Mouse (Mus musculus) kidney, embryonic 15.5 days (tissue): ENCODE results near the gene Ahnak. TPM values are rescaled to one million over a fixed set of nuclear protein-coding genes. Genes with fewer than 3 reads are reported as not detected.
"Not testable (repeated sequence)": the region's sequence is repeated elsewhere in the genome, so short reads cannot be mapped to it uniquely, and the experiment has no call there.

Experiments used
- ATAC-seq: fragments of 200-750 bp; cut with Nextera tagmentation; replicated peaks from 2 replicates; pipeline ENCODE4 v1.8.0; 2017; ENCODE audit warnings: moderate TSS enrichment; ENCODE audit not compliant: low FRiP score
- H3K27ac ChIP-seq: fragments of 300-500 bp; sonication (generic); 2 replicates; pipeline ENCODE4 v1.5.1; 2015; ENCODE audit warnings: mild to moderate bottlenecking, inconsistent platforms
- H3K27me3 ChIP-seq: fragments of 300-500 bp; sonication (generic); 2 replicates; pipeline ENCODE4 v1.6.1; 2015; ENCODE audit warnings: inconsistent platforms
- H3K36me3 ChIP-seq: fragments of 300-500 bp; sonication (generic); 2 replicates; pipeline ENCODE4 v1.6.1; 2015; ENCODE audit warnings: inconsistent platforms
- H3K4me1 ChIP-seq: fragments of 300-500 bp; sonication (generic); 2 replicates; pipeline ENCODE4 v1.6.1; 2015; ENCODE audit warnings: inconsistent platforms
- H3K4me2 ChIP-seq: fragments of 300-500 bp; sonication (generic); 2 replicates; pipeline ENCODE4 v1.6.1; 2015; ENCODE audit warnings: moderate library complexity, mild to moderate bottlenecking, inconsistent platforms
- H3K4me3 ChIP-seq: fragments of 300-500 bp; sonication (generic); replicated peaks from 2 replicates; pipeline ENCODE4 v1.5.1; 2015; ENCODE audit warnings: mild to moderate bottlenecking, inconsistent platforms
- H3K9ac ChIP-seq: fragments of 300-500 bp; sonication (generic); 2 replicates; pipeline ENCODE4 v1.6.1; 2015; ENCODE audit warnings: mild to moderate bottlenecking, inconsistent platforms
- H3K9me3 ChIP-seq: fragments of 300-500 bp; sonication (generic); replicated peaks from 2 replicates; pipeline ENCODE4 v1.6.1; 2016; ENCODE audit warnings: inconsistent platforms
- WGBS: fragments of 180-500 bp; shearing (Covaris S2); methylation state at CpG from one replicate; pipeline ENCODE4 v1.1.7; 2015; ENCODE audit warnings: mixed read lengths; 5-methylcytosine and 5-hydroxymethylcytosine counted together
- polyA plus RNA-seq: library from polyadenylated mRNA; unstranded; fragments of >200 nt; fragmentation: Nextera tagmentation; extraction: Ambion mirVana; gene quantifications from 2 replicates; pipeline ENCODE4 v1.2.1, GENCODE M21; 2015

Ahnak gene
- polyA plus RNA-seq, 1 experiment from 2014 or later: 18.2 TPM

DNA sequence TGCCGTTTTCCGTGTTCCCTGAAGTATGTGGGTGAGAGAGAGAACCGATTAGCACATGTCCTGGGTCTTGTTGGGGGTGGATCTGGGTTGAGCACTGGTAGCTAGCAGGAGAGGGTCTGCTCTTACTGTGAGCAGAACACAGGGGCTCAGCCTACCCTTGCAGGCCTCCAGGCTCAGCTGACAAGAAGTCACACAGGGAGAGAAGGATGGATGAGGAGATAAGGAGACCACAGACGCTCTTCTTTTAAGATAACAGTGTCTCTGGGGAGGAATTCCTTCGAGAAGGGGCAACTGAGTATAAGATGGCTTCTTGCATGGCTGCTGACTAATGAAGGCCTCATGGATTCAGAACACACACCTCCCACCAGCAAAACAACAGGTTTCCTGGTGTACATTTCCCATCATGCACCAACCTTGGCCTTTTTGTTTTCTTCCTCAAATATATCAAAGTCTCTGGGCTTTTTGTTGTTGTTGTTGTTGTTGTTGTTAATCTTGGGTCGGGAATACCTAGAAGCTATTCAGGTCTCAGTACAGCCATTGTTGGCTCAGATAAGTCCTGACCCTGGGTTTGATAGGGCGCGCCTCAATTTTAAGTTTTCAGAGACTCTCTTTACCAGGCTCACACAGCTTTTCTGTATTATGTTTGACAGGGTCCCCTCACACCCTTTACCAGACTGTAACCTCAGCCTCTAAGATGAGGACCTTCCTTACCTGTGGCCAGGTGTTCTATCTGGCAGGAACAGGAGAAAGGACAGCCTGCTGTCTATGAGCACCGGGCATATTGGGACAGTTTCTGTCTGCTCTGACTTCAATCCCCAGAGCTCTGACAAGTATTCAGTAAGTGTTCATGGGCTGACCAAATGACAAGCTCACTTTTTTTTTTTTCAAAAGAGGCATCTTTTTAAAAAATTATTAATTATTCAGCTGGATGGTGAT lies 61.5 kb downstream of the Ahnak start:
- WGBS: 78% methylated on average over 9 of the region's 9 CpGs
- Histone ChIP-seq H3K9ac (no peak overlapping the region), H3K9me3 (no peaks in the 10 kb centered on the region), H3K27ac (no peak overlapping the region), H3K4me2 (no peak overlapping the region), H3K4me3 (no peak overlapping the region), H3K36me3 (no peaks in the 10 kb centered on the region), H3K27me3 (no peaks in the 10 kb centered on the region), H3K4me1 (peaks cover 15% of the 10 kb centered on the region)
- ATAC-seq: no peak

DNA sequence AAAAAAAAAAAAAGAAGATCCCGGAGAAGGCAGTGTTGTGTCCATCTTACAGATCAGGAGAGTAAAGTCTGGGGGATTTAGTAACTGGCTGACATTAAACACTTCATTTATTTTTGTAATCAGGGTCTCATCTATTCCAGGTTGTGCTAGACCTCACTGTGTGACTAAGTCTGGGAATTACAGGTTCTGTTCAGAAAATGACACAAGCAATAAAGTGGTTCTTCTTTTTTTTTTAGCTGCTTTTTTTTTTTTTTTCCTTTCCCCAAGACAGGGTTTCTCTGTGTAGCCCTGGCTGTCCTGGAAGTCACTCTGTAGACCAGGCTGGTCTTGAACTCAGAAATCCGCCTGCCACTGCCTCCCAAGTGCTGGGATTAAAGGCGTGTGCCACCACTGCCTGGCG lies 62.9 kb downstream of the Ahnak start:
- ATAC-seq, H3K36me3 ChIP-seq, H3K4me3 ChIP-seq, H3K27me3 ChIP-seq, H3K9ac ChIP-seq, H3K4me2 ChIP-seq, H3K27ac ChIP-seq, H3K9me3 ChIP-seq: not testable (repeated sequence)
- 90% methylated on average over 4 of the region's 4 CpGs for WGBS
- H3K4me1 ChIP-seq: peaks cover 15% of the 10 kb centered on the region

DNA sequence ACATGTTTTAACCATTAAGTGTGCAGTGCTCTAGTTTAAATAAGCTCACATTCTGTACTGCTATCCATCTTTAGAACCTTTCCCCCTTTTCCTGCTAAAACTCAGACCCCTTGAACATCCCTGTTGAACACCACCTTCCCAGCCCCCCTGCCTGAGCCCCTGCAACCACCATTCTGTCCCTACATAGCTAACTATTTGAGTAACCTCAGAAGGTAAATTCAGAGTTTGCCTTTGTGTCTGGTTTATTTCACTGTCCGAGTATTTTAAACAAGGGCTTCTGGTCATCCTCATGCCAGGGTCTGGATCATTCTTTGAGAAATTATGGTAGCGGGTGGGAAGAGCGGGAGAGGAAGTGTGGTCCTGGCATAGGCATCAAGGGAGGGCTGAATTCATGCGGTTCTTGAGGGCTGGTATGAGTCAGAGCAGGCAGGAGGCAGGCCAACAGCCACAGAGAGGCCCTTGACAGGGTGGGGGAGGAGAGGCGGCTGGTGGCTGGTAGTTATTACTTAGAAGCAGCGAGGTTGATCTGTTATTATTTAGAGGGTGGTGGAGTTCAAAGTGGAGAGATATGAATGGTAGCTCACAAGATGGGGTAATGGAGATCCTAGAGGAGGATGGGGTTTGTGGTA lies 63.8 kb downstream of the Ahnak start:
- Histone ChIP-seq H3K9me3 (no peaks in the 10 kb centered on the region), H3K4me3 (no peak overlapping the region), H3K27ac (no peak overlapping the region), H3K9ac (no peak overlapping the region), H3K36me3 (no peaks in the 10 kb centered on the region), H3K4me1 (peaks cover 8% of the 10 kb centered on the region), H3K4me2 (no peak overlapping the region), H3K27me3 (no peaks in the 10 kb centered on the region)
- WGBS: 55% methylated on average over 6 of the region's 6 CpGs
- no peak for ATAC-seq

DNA sequence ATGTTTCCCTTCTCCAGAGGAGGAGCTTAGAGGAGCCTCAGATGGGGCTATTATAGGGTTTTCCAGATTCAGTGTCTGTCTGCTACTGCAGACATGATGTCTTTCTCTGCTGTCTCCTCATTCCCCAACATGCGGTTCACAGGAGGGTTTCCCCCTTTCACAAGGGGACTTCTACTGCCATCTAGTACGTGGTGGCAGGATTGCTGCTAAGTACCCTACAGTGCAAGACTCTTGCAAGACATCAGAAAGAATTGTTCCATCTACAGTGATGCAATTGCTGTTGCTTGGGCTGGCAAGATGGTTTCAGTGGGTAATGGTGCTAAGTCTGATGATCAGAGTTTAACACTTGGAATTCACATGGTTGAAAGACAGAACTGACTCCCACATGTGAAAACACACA lies 66.1 kb downstream of the Ahnak start:
- Histone ChIP-seq H3K27ac (no peak overlapping the region), H3K36me3 (no peaks in the 10 kb centered on the region), H3K4me3 (no peak overlapping the region), H3K27me3 (no peaks in the 10 kb centered on the region), H3K4me1 (0 out of 2 replicates have a peak, but pooled peaks cover 6% of the 10 kb centered on the region), H3K4me2 (no peak overlapping the region), H3K9ac (no peak overlapping the region), H3K9me3 (no peaks in the 10 kb centered on the region)
- no peak for ATAC-seq
- WGBS: 30% methylated on average over 2 of the region's 2 CpGs

DNA sequence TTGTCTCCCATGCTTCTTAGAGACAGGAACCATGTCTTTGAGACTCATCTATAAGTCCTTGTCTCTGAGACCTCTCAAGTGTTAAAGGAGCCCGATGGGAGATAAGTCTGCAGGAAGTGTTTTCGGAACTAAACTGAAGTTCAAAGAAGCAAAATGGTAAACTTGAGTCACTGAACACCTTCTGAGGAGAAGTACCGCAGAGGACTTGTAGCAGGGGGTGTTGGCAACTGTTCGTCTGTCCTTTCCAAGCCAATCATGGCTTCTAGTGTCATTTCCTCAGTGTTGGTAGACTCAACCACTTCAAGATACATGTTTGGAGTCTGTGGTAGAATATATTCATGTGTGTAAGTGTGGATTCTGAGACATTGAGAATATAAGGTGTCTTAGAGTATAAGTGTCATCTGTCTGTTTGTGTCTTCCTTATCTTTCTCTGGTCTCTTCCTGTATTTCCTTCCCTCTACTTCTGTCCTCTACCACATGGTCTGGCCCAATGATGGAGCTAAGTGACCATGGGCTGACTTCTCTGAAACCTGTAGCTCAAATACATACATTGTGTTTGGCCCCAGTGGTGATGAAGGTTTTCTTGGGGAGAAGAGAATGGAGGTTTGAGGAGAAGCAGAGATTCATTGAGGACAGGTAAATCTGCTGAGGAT lies 66.7 kb downstream of the Ahnak start:
- 90% methylated on average over 4 of the region's 4 CpGs for WGBS
- no peak overlapping the region for H3K4me2 ChIP-seq
- H3K4me3 ChIP-seq: no peak overlapping the region
- ATAC-seq: no peak
- H3K9me3 ChIP-seq: no peaks in the 10 kb centered on the region
- H3K27ac ChIP-seq: no peak overlapping the region
- H3K4me1 ChIP-seq: 0 out of 2 replicates have a peak, but pooled peaks cover 6% of the 10 kb centered on the region
- no peaks in the 10 kb centered on the region for H3K27me3 ChIP-seq
- H3K36me3 ChIP-seq: no peaks in the 10 kb centered on the region
- no peak overlapping the region for H3K9ac ChIP-seq

DNA sequence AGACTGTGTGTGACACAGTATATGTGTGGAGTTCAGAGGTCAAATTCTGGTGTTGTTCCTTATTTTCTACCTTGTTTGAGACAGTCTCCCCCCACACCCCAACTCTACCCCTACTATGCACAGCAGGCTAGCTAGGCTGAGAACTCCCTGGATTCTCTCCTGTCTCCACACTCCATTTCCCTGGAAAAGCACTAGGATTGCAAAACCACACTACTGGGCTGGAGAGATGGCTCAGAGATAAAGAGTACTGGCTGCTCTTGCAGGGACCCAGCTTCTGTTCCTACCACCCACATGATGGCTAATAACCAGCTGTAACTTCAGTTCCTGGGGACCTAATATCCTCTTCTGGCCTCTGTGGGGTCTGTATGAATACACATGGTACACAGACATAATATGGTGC lies 68.6 kb downstream of the Ahnak start:
- no peaks in the 10 kb centered on the region for H3K9me3 ChIP-seq
- H3K4me1 ChIP-seq: 0 out of 2 replicates have a peak, but pooled peaks cover 6% of the 10 kb centered on the region
- no peak overlapping the region for H3K4me2 ChIP-seq
- H3K36me3 ChIP-seq: no peaks in the 10 kb centered on the region
- no peaks in the 10 kb centered on the region for H3K27me3 ChIP-seq
- H3K9ac ChIP-seq: no peak overlapping the region
- ATAC-seq: no peak
- no peak overlapping the region for H3K4me3 ChIP-seq
- H3K27ac ChIP-seq: no peak overlapping the region

DNA sequence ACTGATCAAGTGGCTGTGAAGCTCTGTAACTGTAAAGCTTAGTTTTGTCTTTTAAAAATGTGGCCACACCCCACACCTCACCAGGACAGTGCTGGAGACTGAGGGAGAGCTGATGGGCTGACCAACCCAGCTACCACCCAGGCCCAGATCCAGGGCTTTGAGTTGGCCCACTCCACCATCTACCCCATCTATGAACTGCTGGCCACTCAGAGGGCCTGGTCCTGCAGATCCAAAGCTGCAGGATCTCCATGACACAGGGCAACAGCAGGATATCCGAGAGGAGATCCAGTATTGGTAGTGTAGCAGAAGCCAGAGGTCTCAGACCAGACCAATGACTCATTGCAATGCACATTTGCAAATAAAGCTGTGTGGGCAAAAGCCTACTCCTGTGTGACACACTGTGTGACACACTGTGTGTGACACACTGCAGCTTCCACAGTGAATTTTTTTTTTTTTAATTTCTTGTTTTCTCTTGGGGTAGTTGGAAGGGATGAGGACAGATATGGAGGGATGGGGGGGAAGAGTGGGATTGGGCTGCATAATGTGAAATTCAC lies 69.3 kb downstream of the Ahnak start:
- no peak for ATAC-seq
- Histone ChIP-seq H3K27ac (no peak overlapping the region), H3K4me2 (no peak overlapping the region), H3K4me3 (no peak overlapping the region), H3K4me1 (no peaks in the 10 kb centered on the region), H3K36me3 (no peaks in the 10 kb centered on the region), H3K9ac (no peak overlapping the region), H3K27me3 (no peaks in the 10 kb centered on the region), H3K9me3 (no peaks in the 10 kb centered on the region)
- WGBS: 71% methylated on average over 1 of the region's 1 CpGs

DNA sequence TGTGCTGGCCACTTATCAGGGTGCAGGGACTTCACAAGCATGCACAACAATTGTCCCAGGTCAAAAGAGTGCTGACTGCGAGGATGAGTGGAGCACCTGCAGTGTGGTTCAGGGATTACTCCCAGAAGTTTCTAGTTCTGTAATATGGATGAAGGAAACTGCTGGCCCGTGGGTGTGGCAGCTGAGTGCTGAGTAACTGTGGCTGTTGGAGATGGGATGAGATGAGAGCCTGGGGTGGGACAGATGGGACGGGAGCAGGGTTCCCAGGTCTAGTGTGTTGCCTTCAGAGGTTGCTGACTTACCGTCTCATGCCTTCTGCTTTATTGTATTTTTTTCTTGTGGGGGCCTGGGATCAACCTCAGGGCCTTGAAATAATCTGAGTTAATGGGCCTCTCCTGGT lies 69.9 kb downstream of the Ahnak start:
- Histone ChIP-seq H3K36me3 (no peaks in the 10 kb centered on the region), H3K4me3 (no peak overlapping the region), H3K9ac (no peak overlapping the region), H3K9me3 (no peaks in the 10 kb centered on the region), H3K4me2 (no peak overlapping the region), H3K4me1 (no peaks in the 10 kb centered on the region), H3K27ac (no peak overlapping the region), H3K27me3 (no peaks in the 10 kb centered on the region)
- WGBS: 81% methylated on average over 4 of the region's 4 CpGs
- ATAC-seq: no peak

DNA sequence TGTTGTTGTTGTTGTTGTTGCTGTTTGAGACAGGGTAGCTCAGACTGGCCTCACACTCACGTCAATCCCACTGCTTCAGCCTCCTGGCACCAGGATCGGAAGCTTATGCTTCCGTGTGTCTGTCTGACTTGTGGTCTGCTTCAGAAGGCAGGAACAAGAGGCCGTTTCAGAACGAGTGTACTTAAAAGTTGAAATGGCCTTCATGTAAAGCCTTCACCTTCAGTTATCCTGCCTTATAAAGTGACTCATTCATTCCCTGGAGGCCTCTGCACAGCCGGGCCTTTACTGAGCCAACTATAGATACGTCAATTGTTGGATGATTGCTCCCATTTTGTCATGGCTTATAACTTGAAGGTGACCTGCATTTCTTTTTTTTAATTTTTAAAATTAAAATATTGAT lies 70.3 kb downstream of the Ahnak start:
- Histone ChIP-seq H3K4me3 (no peak overlapping the region), H3K27ac (no peak overlapping the region), H3K4me1 (no peaks in the 10 kb centered on the region), H3K36me3 (no peaks in the 10 kb centered on the region), H3K27me3 (no peaks in the 10 kb centered on the region), H3K9me3 (no peaks in the 10 kb centered on the region), H3K9ac (no peak overlapping the region), H3K4me2 (no peak overlapping the region)
- ATAC-seq: no peak
- WGBS: 78% methylated on average over 7 of the region's 7 CpGs

DNA sequence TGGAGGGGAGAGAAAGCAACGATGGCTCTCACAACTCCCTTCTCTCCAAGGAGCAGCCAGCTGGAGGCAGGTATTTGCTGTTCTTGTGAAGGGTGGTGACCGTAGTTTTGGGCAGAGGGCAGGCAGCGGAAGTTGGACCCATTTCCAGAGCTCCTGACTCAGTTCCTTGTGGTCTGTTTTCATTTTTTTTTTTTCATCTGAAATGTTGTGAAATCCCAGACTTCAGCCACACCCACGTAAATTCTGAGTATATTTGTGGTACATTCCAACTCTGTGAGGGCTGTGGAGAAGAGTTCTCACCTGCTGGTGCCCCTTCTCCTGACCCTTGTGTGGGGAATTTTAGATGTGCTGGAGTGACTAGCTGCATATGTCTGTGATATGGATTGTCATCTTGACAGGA lies 71.0 kb downstream of the Ahnak start:
- Histone ChIP-seq H3K9ac (no peak overlapping the region), H3K4me1 (no peaks in the 10 kb centered on the region), H3K4me2 (no peak overlapping the region), H3K4me3 (no peak overlapping the region), H3K36me3 (no peaks in the 10 kb centered on the region), H3K9me3 (no peaks in the 10 kb centered on the region), H3K27ac (no peak overlapping the region), H3K27me3 (no peaks in the 10 kb centered on the region)
- ATAC-seq: no peak
- 78% methylated on average over 4 of the region's 4 CpGs for WGBS

DNA sequence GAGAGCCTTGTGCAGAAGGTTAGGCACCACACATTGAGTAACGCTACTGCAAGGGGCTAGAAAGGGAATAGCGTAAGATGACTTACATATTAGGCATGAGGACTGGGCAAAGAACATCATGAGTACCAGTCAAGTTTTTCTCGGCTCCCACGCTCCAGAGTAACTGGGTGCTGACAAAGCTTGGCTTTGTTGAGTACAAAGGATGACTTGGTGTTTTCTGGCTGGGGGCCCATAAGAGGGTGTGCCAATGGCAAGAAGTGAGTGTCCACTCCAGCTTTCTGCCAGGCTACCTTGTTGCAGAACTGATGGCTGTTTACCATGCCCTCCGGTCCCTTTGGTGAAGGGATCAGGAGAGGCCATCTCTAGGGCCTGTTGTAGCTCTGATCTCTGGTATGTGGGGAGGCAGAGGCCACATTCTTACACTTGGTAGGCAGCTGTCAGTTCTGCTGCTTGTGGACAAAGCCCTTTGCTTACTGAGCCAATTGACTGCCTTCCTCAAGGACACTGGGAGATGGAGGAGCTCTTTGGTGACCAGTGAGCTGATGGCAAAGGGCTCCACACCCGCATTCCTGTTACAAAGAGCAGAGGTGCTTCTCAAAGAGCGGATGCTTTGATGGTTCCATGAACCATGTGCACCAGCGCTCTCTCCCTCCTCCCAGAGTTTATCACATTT lies 72.3 kb downstream of the Ahnak start:
- no peaks in the 10 kb centered on the region for H3K36me3 ChIP-seq
- peaks cover 9% of the 10 kb centered on the region for H3K4me1 ChIP-seq
- no peaks in the 10 kb centered on the region for H3K9me3 ChIP-seq
- no peak overlapping the region for H3K27ac ChIP-seq
- no peak overlapping the region for H3K4me2 ChIP-seq
- no peak for ATAC-seq
- no peaks in the 10 kb centered on the region for H3K27me3 ChIP-seq
- H3K4me3 ChIP-seq: no peak overlapping the region
- WGBS: 91% methylated on average over 8 of the region's 8 CpGs
- no peak overlapping the region for H3K9ac ChIP-seq
